Mouse (Mus musculus) kidney, embryonic 14.5 days (tissue): ENCODE results near the gene Rgs7bp. TPM values are rescaled to one million over a fixed set of nuclear protein-coding genes. Genes with fewer than 3 reads are reported as not detected.

Experiments used
- ATAC-seq: fragments of 200-750 bp; cut with Nextera tagmentation; 2 replicates; pipeline ENCODE4 v1.8.0; 2017; ENCODE audit warnings: moderate number of reproducible peaks, mild to moderate bottlenecking, moderate TSS enrichment, moderate library complexity; ENCODE audit not compliant: low FRiP score, low TSS enrichment
- H3K27ac ChIP-seq: fragments of 300-500 bp; sonication (generic); 2 replicates; pipeline ENCODE4 v1.5.1; 2014; ENCODE audit warnings: low read depth, mild to moderate bottlenecking, low read length, moderate library complexity, mixed read lengths
- H3K27me3 ChIP-seq: fragments of 300-500 bp; sonication (generic); 2 replicates; pipeline ENCODE4 v1.6.1; 2014; ENCODE audit warnings: mild to moderate bottlenecking, low read length; ENCODE audit not compliant: control insufficient read depth, insufficient read depth
- H3K36me3 ChIP-seq: fragments of 300-500 bp; sonication (generic); 2 replicates; pipeline ENCODE4 v1.6.1; 2014; ENCODE audit warnings: low read length, mixed read lengths; ENCODE audit not compliant: control insufficient read depth, insufficient read depth
- H3K4me1 ChIP-seq: fragments of 300-500 bp; sonication (generic); 2 replicates; pipeline ENCODE4 v1.6.1; 2014; ENCODE audit warnings: low read length, mixed read lengths; ENCODE audit not compliant: control insufficient read depth, insufficient read depth
- H3K4me2 ChIP-seq: fragments of 300-500 bp; sonication (generic); replicated peaks from 2 replicates; pipeline ENCODE4 v1.6.1; 2014; ENCODE audit warnings: low read depth, mild to moderate bottlenecking, low read length
- H3K4me3 ChIP-seq: fragments of 300-500 bp; sonication (generic); 2 replicates; pipeline ENCODE4 v1.5.1; 2014; ENCODE audit warnings: mild to moderate bottlenecking, low read length
- H3K9ac ChIP-seq: fragments of 300-500 bp; sonication (generic); 2 replicates; pipeline ENCODE4 v1.6.1; 2014; ENCODE audit warnings: low read depth, mild to moderate bottlenecking, low read length, moderate library complexity
- H3K9me3 ChIP-seq: fragments of 300-500 bp; sonication (generic); 2 replicates; pipeline ENCODE4 v1.6.1; 2016; ENCODE audit warnings: low read length; ENCODE audit not compliant: control insufficient read depth
- WGBS: fragments of 180-500 bp; shearing (Covaris S2); extraction: QIAGEN DNeasy Blood & Tissue Kit; methylation state at CpG from one replicate; pipeline ENCODE4 v1.1.7; 2014; 5-methylcytosine and 5-hydroxymethylcytosine counted together
- polyA plus RNA-seq: library from polyadenylated mRNA; unstranded; fragments of >200 nt; fragmentation: Nextera tagmentation; extraction: Ambion mirVana; gene quantifications from 2 replicates; pipeline ENCODE4 v1.2.1, GENCODE M21; 2014

Rgs7bp gene
- 1.8 and 1.9 TPM in 2 replicates for polyA plus RNA-seq

DNA sequence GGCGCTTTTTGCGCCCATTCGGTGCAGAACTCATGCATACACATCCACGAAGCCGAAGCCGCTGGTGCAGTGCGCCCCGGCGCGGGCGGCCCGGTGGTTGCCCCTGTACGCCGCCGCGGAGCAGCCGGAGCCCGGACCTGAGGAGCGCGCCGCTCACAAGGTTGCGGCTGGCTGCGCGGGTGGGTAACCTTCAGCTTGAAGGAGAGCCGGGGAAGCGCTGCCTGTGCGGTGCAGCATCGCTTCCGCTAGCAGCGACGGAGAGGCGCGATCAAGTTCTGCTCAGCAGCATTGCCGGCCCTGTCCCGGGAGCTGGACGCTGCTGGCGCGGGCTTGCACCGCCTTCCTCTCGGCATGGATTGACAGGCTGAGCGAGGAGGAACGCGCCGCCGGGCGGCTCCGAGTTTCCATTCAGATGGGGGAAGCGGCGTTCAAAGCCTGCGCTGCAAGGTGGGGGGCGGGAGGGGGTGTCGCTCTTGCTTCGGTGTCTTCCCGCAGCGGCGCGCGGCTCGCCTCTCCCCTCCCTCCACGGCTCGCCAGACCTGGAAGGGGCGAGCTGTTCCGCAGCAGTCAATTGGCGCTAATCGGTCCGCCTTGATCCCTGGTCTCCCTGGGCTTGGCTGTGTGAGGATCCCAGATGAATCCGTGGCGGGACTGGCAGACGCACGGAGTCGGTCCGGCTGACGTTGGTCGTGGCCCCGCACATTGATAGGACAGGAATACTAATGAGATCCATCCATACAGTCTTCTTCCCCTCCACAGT lies at the start of gene Rgs7bp:
Gene Rgs7bp, minus strand, starts transcription at position 750 of the 760 bp plus-strand sequence.
- ATAC-seq = peak; percentile 91
- under 1% methylated on average over 72 of the region's 75 CpGs for WGBS
- no peaks in the 10 kb centered on the region for H3K36me3 ChIP-seq
- peak within 1 kb of the TSS; percentile 93 for H3K4me2 ChIP-seq
- H3K4me3 ChIP-seq = peak within 1 kb of the TSS; percentile 61
- no peaks in the 10 kb centered on the region for H3K9me3 ChIP-seq
- peaks cover 13% of the 10 kb centered on the region; the same call in 1 of the 2 replicates for H3K27me3 ChIP-seq
- H3K4me1 ChIP-seq = peaks cover 8% of the 10 kb centered on the region; the same call in 1 of the 2 replicates
- H3K27ac ChIP-seq = peak within 1 kb of the TSS; percentile 8; the same call in 1 of the 2 replicates
- peak within 1 kb of the TSS; percentile 57 for H3K9ac ChIP-seq

DNA sequence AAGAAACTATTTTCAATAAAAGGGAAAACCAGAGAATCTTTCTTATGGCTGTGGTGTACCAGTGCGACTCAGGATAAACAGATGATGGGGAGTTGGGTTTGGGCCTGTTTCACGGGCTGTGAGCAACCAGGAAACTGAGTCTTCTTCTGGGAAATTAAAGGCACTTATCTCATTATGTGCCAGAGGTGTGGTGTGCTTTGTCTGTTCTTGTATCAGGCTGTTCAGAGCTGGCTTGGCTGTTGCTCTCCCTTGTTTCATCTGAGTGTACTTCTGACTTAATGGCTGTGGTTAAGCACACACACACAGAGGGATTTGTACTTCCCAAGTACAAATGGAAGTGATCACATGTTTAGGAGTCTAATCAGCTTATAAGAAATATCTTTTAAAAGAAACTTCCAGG lies 49.7 kb upstream of the Rgs7bp start:
- H3K4me1 ChIP-seq = no peaks in the 10 kb centered on the region
- WGBS = 83% methylated on average over 2 of the region's 2 CpGs
- H3K4me2 ChIP-seq = no peak overlapping the region

DNA sequence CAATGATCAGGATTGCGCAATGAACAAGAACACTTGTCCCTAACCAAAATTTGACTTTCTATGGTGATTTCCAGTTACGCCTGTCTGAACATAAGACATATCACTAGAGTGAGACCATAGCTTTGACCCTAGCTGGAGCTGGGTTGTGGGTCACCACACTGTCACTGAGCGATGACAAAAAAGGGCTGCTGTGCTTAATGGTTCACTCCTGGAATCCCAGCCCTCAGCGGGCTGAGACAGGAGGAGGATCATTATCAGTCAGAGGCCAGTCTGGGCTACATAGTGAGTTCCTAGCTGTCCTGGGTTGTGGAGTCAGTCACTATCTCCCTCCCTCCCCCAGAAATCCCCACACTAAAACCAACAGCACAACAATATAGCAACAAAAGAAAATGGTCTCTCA lies 46.0 kb upstream of the Rgs7bp start:
- peak; percentile 78 for ATAC-seq
- H3K9ac ChIP-seq = no peak overlapping the region
- no peaks in the 10 kb centered on the region for H3K9me3 ChIP-seq

More for the DNA sequence above, 49.7 kb upstream of the Rgs7bp start:
- H3K27ac ChIP-seq = no peak overlapping the region
- H3K36me3 ChIP-seq = no peaks in the 10 kb centered on the region
- H3K27me3 ChIP-seq = no peaks in the 10 kb centered on the region
- no peak for ATAC-seq
- no peak overlapping the region for H3K4me3 ChIP-seq
- H3K9ac ChIP-seq = no peak overlapping the region
- H3K9me3 ChIP-seq = no peaks in the 10 kb centered on the region

DNA sequence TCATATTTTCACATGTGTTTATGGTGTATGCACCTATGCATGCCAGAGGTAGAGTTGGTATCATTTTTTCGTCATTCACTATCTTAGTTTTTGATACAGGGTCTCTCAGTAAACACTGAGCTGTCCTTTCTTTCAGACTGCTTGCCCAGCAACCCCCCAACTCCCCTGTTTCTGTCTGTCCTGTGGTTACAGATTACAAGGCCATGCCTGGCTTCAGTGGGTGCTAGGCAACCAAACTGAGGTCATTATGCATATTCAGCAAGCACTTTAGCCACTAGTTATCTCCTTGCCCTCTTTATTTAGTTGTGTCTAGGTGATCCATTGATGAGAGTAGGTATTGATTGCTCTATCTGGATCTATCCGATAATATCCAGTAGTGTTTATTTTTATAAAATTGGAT lies 41.6 kb upstream of the Rgs7bp start:
- no peak for ATAC-seq
- no peak overlapping the region for H3K27ac ChIP-seq
- no peak overlapping the region for H3K4me2 ChIP-seq
- H3K9ac ChIP-seq = no peak overlapping the region
- H3K4me1 ChIP-seq = no peaks in the 10 kb centered on the region
- no peak overlapping the region for H3K4me3 ChIP-seq
- no peaks in the 10 kb centered on the region for H3K27me3 ChIP-seq
- 88% methylated on average over 2 of the region's 2 CpGs for WGBS
- H3K36me3 ChIP-seq = no peaks in the 10 kb centered on the region
- H3K9me3 ChIP-seq = no peaks in the 10 kb centered on the region

More for the DNA sequence above, 46.0 kb upstream of the Rgs7bp start:
- WGBS = 63% methylated on average over 4 of the region's 4 CpGs
- H3K4me1 ChIP-seq = no peaks in the 10 kb centered on the region
- no peak overlapping the region for H3K4me2 ChIP-seq
- H3K27ac ChIP-seq = no peak overlapping the region
- H3K27me3 ChIP-seq = no peaks in the 10 kb centered on the region
- H3K4me3 ChIP-seq = no peak overlapping the region
- H3K36me3 ChIP-seq = no peaks in the 10 kb centered on the region

DNA sequence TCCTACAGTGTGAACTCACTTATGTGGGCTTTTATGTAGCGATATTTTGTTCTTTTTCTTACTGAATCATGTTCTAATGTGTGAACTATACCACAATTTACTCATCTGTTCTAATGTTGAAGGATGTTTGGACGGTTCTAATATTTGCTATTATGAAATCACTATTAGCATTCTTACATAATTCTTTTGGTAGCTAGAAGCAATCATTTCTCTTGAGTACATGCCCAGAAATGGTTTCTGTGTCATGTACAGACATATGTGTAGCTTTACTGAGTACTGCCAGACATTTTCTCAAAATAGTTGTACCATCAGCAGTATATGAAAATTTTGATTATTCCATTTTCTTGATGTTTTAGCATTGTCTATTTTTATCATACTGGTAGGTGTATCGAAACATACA lies 34.5 kb upstream of the Rgs7bp start:
- Histone ChIP-seq H3K27me3 (no peaks in the 10 kb centered on the region), H3K36me3 (no peaks in the 10 kb centered on the region), H3K27ac (no peak overlapping the region), H3K4me3 (no peak overlapping the region), H3K4me2 (no peak overlapping the region), H3K4me1 (no peaks in the 10 kb centered on the region), H3K9me3 (no peaks in the 10 kb centered on the region), H3K9ac (no peak overlapping the region)
- 94% methylated on average over 3 of the region's 3 CpGs for WGBS
- no peak for ATAC-seq

DNA sequence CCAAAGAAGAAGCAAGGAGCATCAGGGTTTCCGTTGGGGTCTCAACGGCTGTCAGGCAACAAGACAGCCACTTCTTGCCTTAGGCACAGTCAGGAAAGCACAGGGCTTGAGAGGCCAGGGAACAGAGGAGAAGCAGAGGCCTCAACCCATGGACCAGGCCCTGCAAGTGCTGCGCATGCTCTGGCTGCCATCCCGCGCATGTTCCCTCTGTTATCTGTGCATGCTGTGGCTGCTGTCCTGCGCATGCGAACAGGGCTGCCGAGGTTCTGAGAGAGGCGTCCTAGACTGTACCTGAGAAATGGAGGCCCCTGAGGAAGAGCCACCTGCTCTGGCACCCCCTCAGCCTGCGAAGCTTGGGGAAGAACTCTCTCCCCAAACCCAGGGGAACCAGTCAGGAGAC lies 27.1 kb upstream of the Rgs7bp start, which contains the start of gene 4933425L06Rik:
Gene 4933425L06Rik, plus strand, starts transcription at position 261 of the 400 bp plus-strand sequence.
- 86% methylated on average over 10 of the region's 10 CpGs for WGBS
- H3K27ac ChIP-seq = no peak within 1 kb of the TSS
- no peaks in the 10 kb centered on the region for H3K9me3 ChIP-seq
- no peak within 1 kb of the TSS for H3K4me2 ChIP-seq
- H3K27me3 ChIP-seq = no peaks in the 10 kb centered on the region
- H3K4me3 ChIP-seq = no peak within 1 kb of the TSS
- no peaks in the 10 kb centered on the region for H3K36me3 ChIP-seq
- H3K4me1 ChIP-seq = no peaks in the 10 kb centered on the region
- no peak within 1 kb of the TSS; the same call in 1 of the 2 replicates for H3K9ac ChIP-seq
- ATAC-seq = no peak

DNA sequence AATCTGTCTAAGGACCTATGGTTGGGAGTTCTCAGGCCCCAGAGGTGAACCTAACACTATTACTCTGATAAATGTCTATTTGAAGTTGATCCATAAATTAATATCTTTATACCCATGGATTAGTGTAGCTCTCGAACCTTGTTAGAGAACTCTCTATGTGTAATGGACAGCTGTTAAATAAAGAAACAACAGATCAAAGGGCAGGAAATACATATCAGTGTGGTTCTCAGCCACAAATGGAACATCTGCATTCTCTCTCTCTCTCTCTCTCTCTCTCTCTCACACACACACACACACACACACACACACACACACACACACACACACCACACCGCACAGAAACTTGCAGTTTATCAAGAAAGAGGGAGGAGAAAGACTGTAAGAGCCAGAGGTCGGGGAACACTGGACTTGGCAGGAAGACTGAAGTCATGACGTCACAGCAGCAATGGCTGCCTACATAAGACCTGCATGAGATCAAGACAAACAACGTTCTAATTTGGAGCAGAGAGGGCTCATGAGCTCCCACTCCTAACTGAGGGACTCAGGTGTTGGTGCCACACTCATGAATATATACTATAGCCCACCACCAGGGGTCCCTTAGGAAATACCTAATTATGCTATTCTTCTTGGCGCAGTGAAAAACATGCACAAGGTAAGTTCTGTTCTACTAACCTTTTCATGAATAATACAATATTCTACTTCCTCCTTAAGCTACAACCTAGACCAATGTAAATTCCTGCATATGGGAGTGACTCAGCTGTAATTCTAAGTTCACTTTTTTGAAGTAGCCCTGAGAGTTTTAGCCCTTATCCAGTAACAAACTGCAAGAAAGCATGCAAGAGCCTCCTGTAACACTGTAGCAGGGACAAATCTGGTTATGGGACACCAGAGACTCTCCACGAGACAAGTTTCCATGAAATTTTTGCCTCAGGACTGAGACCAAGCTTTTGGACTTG lies 12.4 kb upstream of the Rgs7bp start:
- Histone ChIP-seq H3K9ac (no peak overlapping the region), H3K4me2 (no peak overlapping the region), H3K27ac (no peak overlapping the region), H3K9me3 (no peaks in the 10 kb centered on the region), H3K36me3 (no peaks in the 10 kb centered on the region), H3K4me1 (no peaks in the 10 kb centered on the region), H3K27me3 (no peaks in the 10 kb centered on the region), H3K4me3 (no peak overlapping the region)
- ATAC-seq = no peak
- WGBS = 73% methylated on average over 7 of the region's 7 CpGs

DNA sequence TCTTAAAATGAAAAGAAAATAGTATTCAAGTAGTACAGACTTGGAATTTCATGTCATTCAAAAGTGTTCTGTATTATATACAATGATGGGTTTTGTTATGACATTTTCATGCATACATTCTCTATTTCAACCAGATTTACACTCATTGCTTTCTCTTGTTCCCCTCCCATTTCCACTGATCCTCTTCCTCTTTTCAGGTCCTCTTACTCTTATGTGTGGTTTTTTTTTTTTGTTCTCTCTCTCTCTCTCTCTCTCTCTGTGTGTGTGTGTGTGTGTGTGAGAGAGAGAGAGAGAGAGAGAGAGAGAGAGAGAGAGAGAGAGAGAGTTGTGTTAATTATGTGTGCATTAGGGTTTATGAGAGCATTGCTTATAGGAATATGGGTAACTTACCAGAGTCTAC lies 11.4 kb upstream of the Rgs7bp start:
- no peaks in the 10 kb centered on the region for H3K27me3 ChIP-seq
- no peak overlapping the region for H3K4me2 ChIP-seq
- H3K9ac ChIP-seq = no peak overlapping the region
- H3K36me3 ChIP-seq = no peaks in the 10 kb centered on the region
- ATAC-seq = no peak
- no peaks in the 10 kb centered on the region for H3K9me3 ChIP-seq
- H3K4me3 ChIP-seq = no peak overlapping the region
- no peak overlapping the region for H3K27ac ChIP-seq
- H3K4me1 ChIP-seq = no peaks in the 10 kb centered on the region
